Mouse (Mus musculus) central nervous system, embryonic 18 days (tissue): ENCODE results near the gene Stpg1. TPM values are rescaled to one million over a fixed set of nuclear protein-coding genes. Genes with fewer than 3 reads are reported as not detected.

ENCODE experiments used
- polyA plus RNA-seq: library from polyadenylated mRNA; depleted of rRNA; stranded (reverse); fragments of >200 nt; gene quantifications from 2 replicates; pipeline ENCODE4 v1.2.3, GENCODE M21; 2012; rRNA removed

The Stpg1 gene
- polyA plus RNA-seq, result 0.34 and 0.37 TPM in 2 replicates

DNA sequence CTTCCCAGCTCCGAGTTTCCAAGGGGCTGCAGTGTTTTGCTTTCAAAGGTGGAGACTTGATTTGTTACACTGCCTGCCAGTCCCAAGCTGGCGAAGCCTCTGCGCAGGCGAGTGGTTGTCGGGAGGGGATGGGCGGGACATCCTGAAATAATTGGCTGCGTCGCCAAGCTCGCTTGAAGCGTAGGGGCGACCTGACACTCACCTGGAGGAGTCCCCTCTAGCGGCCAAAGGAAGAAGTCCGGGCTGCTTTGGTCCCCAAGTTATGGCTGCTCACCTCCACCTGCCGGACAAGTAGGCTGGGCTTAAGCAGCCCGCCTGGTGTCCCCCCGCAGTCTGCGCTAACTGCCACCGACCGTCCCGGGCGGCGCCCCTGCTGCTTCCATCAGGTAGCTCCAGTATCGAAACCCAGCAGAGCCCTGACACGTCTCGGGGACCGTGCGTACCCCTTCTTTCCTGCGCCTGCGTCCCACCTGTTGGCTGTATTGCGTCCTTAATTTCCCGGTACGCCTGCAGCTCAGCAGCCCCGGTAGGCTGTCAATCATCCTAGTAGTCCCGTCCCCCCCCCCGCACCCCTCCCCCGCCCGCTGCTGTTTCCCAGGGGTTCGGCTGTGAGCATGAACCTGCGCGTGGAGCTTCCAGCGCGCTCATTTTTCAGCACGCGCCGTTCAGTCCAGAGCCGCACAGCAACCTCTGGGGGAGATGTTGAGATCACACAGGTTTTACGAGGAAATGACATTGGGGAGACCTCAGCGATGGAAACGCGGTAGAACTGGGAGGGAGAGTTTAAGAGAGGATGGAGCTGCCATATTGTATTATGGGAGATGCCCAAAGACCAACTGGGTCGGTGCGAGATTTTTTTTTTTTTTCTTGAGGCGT is at the start of gene Stpg1, which contains the start of gene Nipal3:
Gene Stpg1, plus strand, starts transcription at position 270 of the 876 bp plus-strand sequence.
Gene Nipal3, minus strand, starts transcription at position 518 of the 876 bp plus-strand sequence.

DNA sequence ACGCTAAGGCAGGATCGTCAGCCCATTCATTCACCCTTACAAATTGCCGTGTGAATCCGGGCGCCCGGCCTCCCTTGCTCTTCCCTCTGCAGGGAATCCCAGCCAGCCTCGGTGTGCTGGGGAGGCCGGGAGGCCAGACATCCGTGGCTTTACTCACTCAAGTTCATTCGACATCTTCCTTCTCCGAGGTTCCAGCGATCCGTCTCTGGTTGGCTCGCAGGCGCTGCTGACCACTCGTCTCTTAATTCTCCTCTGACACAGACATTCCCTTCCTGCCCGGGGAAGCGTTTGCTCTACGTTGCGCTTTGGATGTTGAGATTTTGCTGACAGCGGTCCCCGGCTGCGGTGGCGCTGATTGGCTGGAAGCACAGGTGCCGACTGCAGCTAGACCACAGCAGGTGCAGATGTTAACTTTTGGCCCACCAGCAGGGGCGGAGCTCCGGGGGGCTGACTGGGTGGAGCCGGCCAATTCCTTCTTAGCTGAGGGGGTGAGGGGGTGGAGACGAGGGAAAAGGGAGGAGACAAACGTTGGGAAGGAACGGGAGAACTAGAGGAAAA is 78.7 kb downstream of the Stpg1 start, which contains the start of gene Grhl3:
Gene Grhl3, minus strand, starts transcription at position 380 of the 558 bp plus-strand sequence.

Other genes starting within 250 kb of the Stpg1 start
- gene Clic4, start 222.0 kb upstream of the Stpg1 start, polyA plus RNA-seq, result 37.5 and 42.2 TPM in 2 replicates
- gene Srrm1, start 141.5 kb upstream of the Stpg1 start, polyA plus RNA-seq, result 108 and 113 TPM in 2 replicates
- 1.2 and 1.6 TPM in 2 replicates for gene Ncmap, start 96.6 kb upstream of the Stpg1 start, polyA plus RNA-seq
- 57.6 and 58.3 TPM in 2 replicates for gene Rcan3, start 60.9 kb upstream of the Stpg1 start, polyA plus RNA-seq
- gene Nipal3, start 248 bp downstream of the Stpg1 start, polyA plus RNA-seq, result 28.2 and 29.3 TPM in 2 replicates
- 0.57 and 0.61 TPM in 2 replicates for gene Grhl3, start 78.8 kb downstream of the Stpg1 start, polyA plus RNA-seq
- 0.49 and 0.53 TPM in 2 replicates for gene Ifnlr1, start 191.5 kb downstream of the Stpg1 start, polyA plus RNA-seq
- gene Il22ra1, start 233.4 kb downstream of the Stpg1 start, polyA plus RNA-seq, result 0.04 and 0.09 TPM in 2 replicates